Mouse (Mus musculus) erythroblast, embryonic 14.5 days (primary cell): Measurements from ENCODE around the gene Cog8.

Source experiments
- GATA1 ChIP-seq: IDR thresholded peaks from 2 replicates; pipeline ENCODE4 v1.6.1; 2012; ENCODE audit warnings: low read length, inconsistent platforms, mixed read lengths
- TAL1 ChIP-seq: IDR thresholded peaks from 3 replicates; pipeline ENCODE4 v1.6.1; 2012; ENCODE audit warnings: low read length, inconsistent platforms, mixed read lengths

- TF ChIP-seq GATA1 (no peak), TAL1 (no peak)
Measured at GRCm38 (mm10) chr8:107012666-107013065, 43.8 kb downstream of the Cog8 start.
